Mouse (Mus musculus): ENCODE measurements around the gene Srrm3.

DNA sequence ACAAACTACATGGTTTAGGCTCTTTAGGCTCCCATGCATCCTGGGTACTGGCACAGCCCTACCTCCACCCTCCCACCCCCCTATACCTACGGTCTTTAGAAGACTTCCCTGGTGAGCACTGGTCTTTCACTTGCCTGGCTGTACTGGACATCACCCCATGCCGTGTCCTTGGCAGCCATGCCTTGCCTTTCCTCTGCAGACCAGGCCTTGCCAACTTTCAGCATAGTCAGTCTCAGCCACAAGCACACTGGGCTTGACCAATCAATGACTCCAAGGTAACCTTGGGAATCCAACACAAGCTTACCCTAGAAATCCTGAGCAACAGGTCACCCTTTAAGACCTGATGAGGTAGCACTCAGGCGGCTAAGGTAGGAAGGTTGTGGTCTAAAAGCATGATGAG lies 109.9 kb downstream of the Srrm3 start:
- no peak for TF ChIP-seq CTCF (IDR thresholded peaks at IDR 0.05; ENCODE audit: control insufficient read depth, insufficient read depth, insufficient replicate concordance, low read depth, low read length)
- no peak for TF ChIP-seq POLR2A (IDR thresholded peaks at IDR 0.05; ENCODE audit: control insufficient read depth, low read depth, low read length)
